Mouse (Mus musculus): ENCODE data around the gene Gm27179.
"Not testable (repeated sequence)": the region's sequence is repeated elsewhere in the genome, so short reads cannot be mapped to it uniquely, and the experiment has no call there.

- TF ChIP-seq GATA1 (IDR thresholded peaks at IDR 0.05; ENCODE audit: borderline replicate concordance, low read length); FLI1 (IDR thresholded peaks at IDR 0.05; ENCODE audit: low read length): not testable (repeated sequence)
Observed at GRCm38 (mm10) chr14:69556820-69557219, 44.5 kb upstream of the Gm27179 start.

Measured in megakaryocyte, embryonic 14.5 days (primary cell).